Mouse (Mus musculus) heart, embryonic 15.5 days (tissue): ENCODE measurements around the gene Arsb. TPM values are rescaled to one million over a fixed set of nuclear protein-coding genes. Genes with fewer than 3 reads are reported as not detected.

Source experiments
- ATAC-seq: fragments of 200-750 bp; cut with Nextera tagmentation; replicated peaks from 2 replicates; pipeline ENCODE4 v1.8.0; 2017; ENCODE audit warnings: low read depth, moderate TSS enrichment; ENCODE audit not compliant: insufficient number of reproducible peaks, insufficient read depth, low FRiP score
- H3K27ac ChIP-seq: fragments of 300-500 bp; sonication (generic); 2 replicates; pipeline ENCODE4 v1.5.1; 2015; ENCODE audit warnings: mild to moderate bottlenecking, inconsistent platforms
- H3K27me3 ChIP-seq: fragments of 300-500 bp; sonication (generic); 2 replicates; pipeline ENCODE4 v1.6.1; 2015; ENCODE audit warnings: inconsistent platforms
- H3K36me3 ChIP-seq: fragments of 300-500 bp; sonication (generic); 2 replicates; pipeline ENCODE4 v1.6.1; 2015; ENCODE audit warnings: mild to moderate bottlenecking, inconsistent platforms
- H3K4me1 ChIP-seq: fragments of 300-500 bp; sonication (generic); replicated peaks from 2 replicates; pipeline ENCODE4 v1.6.1; 2015; ENCODE audit warnings: inconsistent platforms
- H3K4me2 ChIP-seq: fragments of 300-500 bp; sonication (generic); 2 replicates; pipeline ENCODE4 v1.6.1; 2015; ENCODE audit warnings: inconsistent platforms, mild to moderate bottlenecking, moderate library complexity
- H3K4me3 ChIP-seq: fragments of 300-500 bp; sonication (generic); 2 replicates; pipeline ENCODE4 v1.5.1; 2015; ENCODE audit warnings: mild to moderate bottlenecking, inconsistent platforms
- H3K9ac ChIP-seq: fragments of 300-500 bp; sonication (generic); 2 replicates; pipeline ENCODE4 v1.6.1; 2015; ENCODE audit warnings: mild to moderate bottlenecking, inconsistent platforms
- H3K9me3 ChIP-seq: fragments of 300-500 bp; sonication (generic); replicated peaks from 2 replicates; pipeline ENCODE4 v1.6.1; 2016; ENCODE audit warnings: inconsistent platforms
- WGBS: fragments of 180-500 bp; shearing (Covaris S2); methylation state at CpG from one replicate; pipeline ENCODE4 v1.1.7; 2015; ENCODE audit warnings: mixed read lengths; 5-methylcytosine and 5-hydroxymethylcytosine counted together
- polyA plus RNA-seq: library from polyadenylated mRNA; unstranded; fragments of >200 nt; fragmentation: Nextera tagmentation; extraction: Ambion mirVana; gene quantifications from 2 replicates; pipeline ENCODE4 v1.2.1, GENCODE M21; 2015

Arsb gene
- polyA plus RNA-seq, 1 experiment from 2014 or later: 7.3 TPM

DNA sequence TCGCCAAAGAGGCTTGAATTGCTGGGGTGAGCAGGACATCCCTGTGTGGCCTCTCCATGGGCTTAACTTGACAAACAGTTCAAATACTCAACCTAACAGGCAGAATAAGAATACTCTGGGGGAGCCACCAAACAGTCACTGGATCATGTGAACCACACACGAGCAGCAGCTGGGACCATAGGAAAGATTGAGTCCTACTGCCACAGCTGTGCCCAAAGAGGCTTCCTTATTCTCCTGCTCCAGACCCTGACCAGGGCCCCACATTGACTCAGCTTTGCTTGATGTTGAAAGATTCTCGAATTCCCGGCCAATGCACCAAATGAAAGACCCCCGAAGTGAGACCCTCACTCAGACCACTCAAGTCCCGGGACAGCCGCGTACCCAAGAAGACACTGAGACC lies 9.6 kb upstream of the Arsb start:
- ATAC-seq: no peak
- H3K36me3 ChIP-seq: no peaks in the 10 kb centered on the region
- no peak overlapping the region for H3K9ac ChIP-seq
- H3K9me3 ChIP-seq: no peaks in the 10 kb centered on the region
- H3K4me1 ChIP-seq: no peaks in the 10 kb centered on the region
- H3K4me2 ChIP-seq: no peak overlapping the region
- WGBS: 94% methylated on average over 8 of the region's 8 CpGs
- no peak overlapping the region for H3K27ac ChIP-seq
- no peaks in the 10 kb centered on the region for H3K27me3 ChIP-seq
- H3K4me3 ChIP-seq: no peak overlapping the region

DNA sequence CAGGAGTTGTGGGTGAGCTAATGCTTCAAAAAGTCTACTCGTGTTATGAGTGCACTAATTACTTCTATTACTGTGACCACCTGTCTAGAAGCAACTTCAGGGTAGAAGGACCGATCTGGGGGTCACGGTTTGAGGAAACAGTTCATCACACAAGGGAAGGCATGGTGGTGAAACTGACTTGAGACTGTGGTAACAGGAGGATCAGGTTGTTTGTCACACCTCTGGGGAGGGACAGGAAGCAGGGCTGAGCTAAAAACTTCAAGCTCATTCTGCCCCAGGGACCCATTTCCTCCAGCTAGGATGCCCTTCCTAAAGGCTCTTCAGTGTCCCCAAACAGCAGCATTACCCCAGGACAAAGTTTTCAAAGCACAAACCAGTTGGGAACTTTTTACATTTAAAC lies 8.6 kb upstream of the Arsb start:
- no peak overlapping the region for H3K9ac ChIP-seq
- ATAC-seq: no peak
- no peaks in the 10 kb centered on the region for H3K27me3 ChIP-seq
- no peaks in the 10 kb centered on the region for H3K36me3 ChIP-seq
- no peak overlapping the region for H3K4me3 ChIP-seq
- H3K4me2 ChIP-seq: no peak overlapping the region
- H3K4me1 ChIP-seq: no peaks in the 10 kb centered on the region
- WGBS: 72% methylated on average over 3 of the region's 3 CpGs
- no peaks in the 10 kb centered on the region for H3K9me3 ChIP-seq
- no peak overlapping the region for H3K27ac ChIP-seq

DNA sequence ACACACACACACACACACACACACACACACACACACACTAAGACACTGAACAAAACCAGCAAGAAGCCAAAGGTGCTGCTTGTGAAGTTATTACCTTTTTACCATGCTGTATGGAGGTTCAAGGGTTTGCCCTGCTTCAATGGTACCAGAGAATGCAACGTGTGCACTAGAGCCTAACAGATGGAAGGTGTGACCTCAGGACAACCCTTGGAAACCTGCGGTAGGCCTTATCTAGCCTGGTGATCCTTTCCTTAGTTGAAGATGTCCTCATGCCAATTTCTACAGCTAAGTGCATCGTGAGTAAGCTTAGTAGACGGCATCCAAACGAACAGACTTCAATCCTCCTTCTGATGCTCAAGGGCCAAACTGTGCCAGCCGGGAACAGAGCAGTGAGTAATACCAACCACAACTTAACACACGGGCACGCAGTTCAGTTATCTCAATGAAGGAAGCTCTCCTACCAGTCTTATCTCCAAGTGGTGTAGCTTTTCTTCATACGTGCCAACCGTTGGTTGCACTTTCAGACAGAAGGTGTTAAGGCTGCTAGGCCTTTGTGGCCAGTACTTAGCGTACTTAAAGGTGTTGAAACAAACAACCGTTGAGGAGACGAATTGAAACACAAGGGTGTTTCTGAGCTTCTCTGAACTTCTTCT lies 7.0 kb upstream of the Arsb start:
- H3K27me3 ChIP-seq: no peaks in the 10 kb centered on the region
- no peaks in the 10 kb centered on the region for H3K9me3 ChIP-seq
- H3K36me3 ChIP-seq: no peaks in the 10 kb centered on the region
- H3K4me2 ChIP-seq: no peak overlapping the region
- no peak overlapping the region for H3K27ac ChIP-seq
- no peak overlapping the region for H3K9ac ChIP-seq
- ATAC-seq: no peak
- no peaks in the 10 kb centered on the region for H3K4me1 ChIP-seq
- no peak overlapping the region for H3K4me3 ChIP-seq
- 62% methylated on average over 13 of the region's 13 CpGs for WGBS

DNA sequence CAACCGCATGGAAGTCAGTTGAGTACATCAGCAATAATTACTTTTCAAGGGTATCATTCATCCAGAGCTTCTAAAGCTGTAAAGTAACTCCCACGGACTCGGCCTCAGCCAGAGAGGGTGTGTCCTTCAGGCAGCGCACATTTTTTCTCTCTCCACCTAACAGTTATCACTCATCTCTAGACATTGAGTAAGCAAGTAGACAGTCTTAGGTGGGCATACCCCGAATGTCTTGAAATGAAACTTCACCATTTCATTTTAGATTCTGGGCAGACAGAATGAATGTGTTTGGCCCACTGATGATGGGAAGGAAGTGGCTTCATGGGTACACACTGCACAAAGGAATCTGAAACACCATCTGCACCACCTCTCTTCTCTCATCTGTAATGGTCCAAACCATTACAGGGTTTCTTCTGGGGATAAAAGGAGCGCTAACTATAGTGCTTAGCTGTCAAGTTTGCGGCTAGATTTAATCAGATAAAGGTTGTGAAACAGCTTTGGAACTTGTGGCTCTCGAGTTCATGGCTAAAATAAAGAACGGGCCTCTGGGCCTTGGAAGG lies 321 bp upstream of the Arsb start:
- peak overlapping the region; percentile 89 for H3K27ac ChIP-seq
- no peaks in the 10 kb centered on the region for H3K9me3 ChIP-seq
- ATAC-seq: no peak

DNA sequence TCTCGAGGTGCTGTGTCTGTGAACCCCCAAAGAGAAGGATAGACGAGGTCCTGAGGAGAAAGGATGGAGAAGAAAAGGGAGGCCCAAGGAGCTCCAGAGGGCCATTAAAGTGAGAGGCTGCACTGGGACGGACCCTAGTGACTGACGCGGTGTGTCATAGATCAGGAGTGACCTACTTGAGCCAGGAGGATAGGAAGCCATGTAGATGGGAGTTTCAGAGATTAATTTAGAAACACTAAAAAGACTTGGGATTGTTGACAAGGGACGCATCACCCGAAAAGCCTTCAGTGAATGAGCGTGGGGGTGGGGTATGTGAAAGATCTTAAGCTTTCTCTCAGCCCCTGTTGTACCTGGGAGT lies 828 bp downstream of the Arsb start:
- 16% methylated on average over 8 of the region's 8 CpGs for WGBS
- H3K4me2 ChIP-seq: peak overlapping the region; percentile 97
- peak overlapping the region; percentile 68 for H3K9ac ChIP-seq
- H3K27me3 ChIP-seq: no peaks in the 10 kb centered on the region
- peak overlapping the region; percentile 70 for H3K4me3 ChIP-seq
- H3K9me3 ChIP-seq: no peaks in the 10 kb centered on the region
- H3K36me3 ChIP-seq: no peaks in the 10 kb centered on the region
- ATAC-seq: peak; percentile 47
- H3K27ac ChIP-seq: peak overlapping the region; percentile 89
- peaks cover 7% of the 10 kb centered on the region; the same call in 1 of the 2 replicates for H3K4me1 ChIP-seq

More for the DNA sequence above, 321 bp upstream of the Arsb start:
- H3K4me2 ChIP-seq: peak overlapping the region; percentile 97
- H3K4me3 ChIP-seq: peak overlapping the region; percentile 70
- no peaks in the 10 kb centered on the region for H3K27me3 ChIP-seq
- H3K4me1 ChIP-seq: peaks cover 7% of the 10 kb centered on the region; the same call in 1 of the 2 replicates
- H3K36me3 ChIP-seq: no peaks in the 10 kb centered on the region
- peak overlapping the region; percentile 68 for H3K9ac ChIP-seq
- 37% methylated on average over 9 of the region's 9 CpGs for WGBS

DNA sequence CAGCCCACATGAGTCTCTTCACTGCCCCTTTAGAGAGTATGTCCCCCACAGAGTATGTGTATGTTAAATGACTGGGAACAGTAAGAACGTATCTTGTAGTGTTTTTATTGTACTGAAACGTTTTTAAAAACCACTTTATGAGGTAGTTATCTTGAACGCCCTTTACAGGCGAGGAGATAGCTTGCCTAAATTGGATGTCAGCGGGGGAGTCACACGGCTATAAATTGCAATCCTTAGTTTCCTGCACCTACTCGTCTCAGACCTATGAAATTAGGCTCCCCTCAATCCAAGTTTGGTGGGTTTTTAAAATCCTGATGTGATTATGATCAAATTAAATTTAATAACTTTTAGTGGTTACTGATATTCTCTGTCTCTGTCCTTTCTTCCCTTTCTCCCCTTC lies 1.4 kb downstream of the Arsb start:
- peak overlapping the region; percentile 70 for H3K4me3 ChIP-seq
- H3K27me3 ChIP-seq: no peaks in the 10 kb centered on the region
- no peak overlapping the region for H3K27ac ChIP-seq
- H3K9ac ChIP-seq: 0 out of 2 replicates have a peak overlapping the region, but pooled peaks have one; percentile 68
- WGBS: 50% methylated on average over 7 of the region's 7 CpGs
- no peaks in the 10 kb centered on the region for H3K9me3 ChIP-seq
- peak overlapping the region; percentile 97 for H3K4me2 ChIP-seq
- no peak for ATAC-seq
- no peaks in the 10 kb centered on the region for H3K36me3 ChIP-seq
- H3K4me1 ChIP-seq: peaks cover 7% of the 10 kb centered on the region; the same call in 1 of the 2 replicates

DNA sequence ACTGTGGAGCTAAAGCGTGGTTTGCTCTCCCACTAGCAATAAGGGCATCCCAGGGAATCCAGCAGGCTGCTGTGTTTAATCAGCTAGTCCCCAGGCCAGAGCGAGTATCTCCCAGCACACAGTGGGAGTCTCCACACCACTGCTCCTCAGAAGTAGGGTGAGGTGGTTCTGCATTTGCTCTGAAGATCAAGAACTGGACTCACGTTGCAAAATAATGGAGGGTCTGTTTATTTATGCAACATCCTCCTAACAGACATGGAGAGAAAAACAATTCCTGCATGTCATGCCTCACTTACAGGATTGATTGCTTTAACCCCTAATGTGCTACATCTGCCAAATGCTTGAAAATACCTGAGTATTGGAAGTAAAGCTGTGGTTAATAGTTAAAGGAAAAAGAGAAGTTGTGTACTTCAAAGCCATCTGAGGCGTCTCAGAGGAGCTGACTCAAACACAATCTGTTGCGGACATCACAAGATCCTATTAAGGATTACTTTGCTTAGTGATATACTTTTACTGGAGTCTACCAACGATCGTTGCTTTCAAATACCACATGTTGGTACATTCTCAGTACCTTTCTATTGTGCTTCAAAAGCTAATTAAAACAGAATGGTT lies 2.4 kb downstream of the Arsb start:
- no peak overlapping the region for H3K4me2 ChIP-seq
- no peak overlapping the region for H3K4me3 ChIP-seq
- WGBS: 71% methylated on average over 7 of the region's 7 CpGs
- H3K9me3 ChIP-seq: no peaks in the 10 kb centered on the region
- H3K36me3 ChIP-seq: no peaks in the 10 kb centered on the region
- H3K27ac ChIP-seq: no peak overlapping the region
- no peak for ATAC-seq
- H3K9ac ChIP-seq: no peak overlapping the region
- H3K27me3 ChIP-seq: no peaks in the 10 kb centered on the region
- H3K4me1 ChIP-seq: peaks cover 7% of the 10 kb centered on the region; the same call in 1 of the 2 replicates

DNA sequence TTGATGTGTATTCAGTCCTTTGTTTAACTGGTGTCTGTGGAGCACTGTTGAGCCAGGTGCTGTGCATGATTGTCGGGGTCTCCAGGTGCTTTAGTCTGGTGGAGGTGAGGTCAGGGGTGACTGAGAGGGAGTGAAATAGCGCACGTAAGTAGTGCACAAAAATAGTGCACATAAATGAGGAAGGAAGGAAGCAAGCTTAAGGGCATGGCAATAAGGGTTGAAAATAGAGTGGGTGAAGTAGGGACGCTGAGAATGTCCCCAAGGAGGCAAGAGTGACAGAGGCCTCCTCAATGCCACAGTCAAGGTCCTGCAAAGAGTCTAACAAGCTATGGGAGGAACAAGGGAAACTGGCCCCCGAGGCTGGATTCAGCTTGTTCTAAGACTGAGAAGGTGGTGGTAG lies 11.4 kb downstream of the Arsb start:
- no peak for ATAC-seq
- Histone ChIP-seq H3K27me3 (no peaks in the 10 kb centered on the region), H3K36me3 (no peaks in the 10 kb centered on the region), H3K9ac (no peak overlapping the region), H3K27ac (no peak overlapping the region), H3K4me2 (no peak overlapping the region), H3K4me1 (peaks cover 5% of the 10 kb centered on the region), H3K4me3 (no peak overlapping the region), H3K9me3 (0 out of 2 replicates have a peak, but pooled peaks cover 3% of the 10 kb centered on the region)
- WGBS: 71% methylated on average over 5 of the region's 5 CpGs

DNA sequence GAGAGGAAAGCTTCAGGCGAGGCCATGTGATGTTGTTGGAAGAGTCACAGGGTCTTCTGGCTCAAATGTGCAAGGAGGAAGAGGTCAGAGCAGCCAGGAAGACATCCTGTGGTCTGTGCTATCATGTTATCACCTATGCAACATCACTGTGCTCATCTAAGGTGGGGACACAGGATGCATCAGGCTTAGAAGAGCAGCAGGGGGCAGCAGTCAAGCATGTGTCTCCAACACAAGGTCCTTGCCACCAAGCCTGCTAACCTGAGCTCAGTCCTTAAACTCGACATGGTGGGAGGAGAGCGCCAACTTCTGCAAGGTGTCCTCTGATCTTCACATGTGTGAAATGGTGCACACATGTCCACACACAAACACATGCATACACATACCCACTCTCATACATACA lies 13.9 kb downstream of the Arsb start:
- Histone ChIP-seq H3K36me3 (no peaks in the 10 kb centered on the region), H3K4me3 (no peak overlapping the region), H3K27me3 (no peaks in the 10 kb centered on the region), H3K9me3 (0 out of 2 replicates have a peak, but pooled peaks cover 3% of the 10 kb centered on the region), H3K4me1 (peaks cover 8% of the 10 kb centered on the region), H3K4me2 (no peak overlapping the region), H3K9ac (no peak overlapping the region), H3K27ac (no peak overlapping the region)
- no peak for ATAC-seq
- 67% methylated on average over 3 of the region's 3 CpGs for WGBS

DNA sequence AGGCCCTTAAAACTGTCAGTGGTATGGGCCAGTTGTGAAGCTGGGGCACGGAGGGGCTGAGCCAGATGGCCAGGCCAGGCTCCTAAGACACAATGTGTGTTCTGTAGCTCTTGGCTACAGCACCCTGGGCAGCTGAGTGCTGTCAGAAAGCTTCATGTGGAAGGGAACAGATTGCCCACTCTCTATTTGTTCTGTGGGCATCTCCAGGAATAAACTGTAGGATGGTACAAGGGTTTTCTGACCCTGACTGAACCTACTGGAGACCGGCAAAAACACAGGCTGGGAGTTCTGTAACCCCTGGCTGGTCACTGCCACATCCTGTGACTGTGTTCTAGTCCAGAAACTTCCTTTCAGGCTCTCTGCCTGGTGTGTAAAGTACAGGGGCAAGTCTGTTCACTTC lies 14.6 kb downstream of the Arsb start:
- Histone ChIP-seq H3K4me1 (peaks cover 8% of the 10 kb centered on the region), H3K4me2 (no peak overlapping the region), H3K27ac (no peak overlapping the region), H3K9me3 (0 out of 2 replicates have a peak, but pooled peaks cover 2% of the 10 kb centered on the region), H3K27me3 (no peaks in the 10 kb centered on the region), H3K9ac (no peak overlapping the region), H3K4me3 (no peak overlapping the region), H3K36me3 (no peaks in the 10 kb centered on the region)
- WGBS: 69% methylated on average over 2 of the region's 2 CpGs
- ATAC-seq: no peak

DNA sequence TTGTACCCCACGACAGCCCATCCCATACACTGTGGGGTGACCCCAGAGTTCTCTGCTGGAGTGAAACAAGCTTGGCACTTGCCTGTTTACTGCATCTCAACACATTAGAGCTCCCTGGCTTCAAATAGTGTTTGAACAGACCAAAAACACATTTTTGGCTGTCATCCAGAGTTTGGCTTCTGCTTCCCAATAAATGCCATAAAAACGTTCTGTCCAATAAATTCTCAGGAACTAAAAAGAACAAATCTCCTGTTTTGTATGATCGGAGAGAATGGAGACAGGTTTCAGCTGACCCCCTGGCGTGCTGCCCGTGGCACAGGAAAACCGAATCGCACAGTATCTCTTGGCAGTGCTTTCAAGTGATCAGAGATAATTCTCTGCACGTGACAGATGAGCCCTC lies 16.2 kb downstream of the Arsb start:
- H3K9ac ChIP-seq: no peak overlapping the region
- ATAC-seq: no peak
- WGBS: 40% methylated on average over 8 of the region's 8 CpGs

More for the DNA sequence above, 16.2 kb downstream of the Arsb start:
- Histone ChIP-seq H3K27me3 (no peaks in the 10 kb centered on the region), H3K4me3 (no peak overlapping the region), H3K27ac (no peak overlapping the region), H3K4me2 (no peak overlapping the region), H3K9me3 (no peaks in the 10 kb centered on the region), H3K4me1 (peaks cover 8% of the 10 kb centered on the region), H3K36me3 (no peaks in the 10 kb centered on the region)
